Mouse (Mus musculus) brain, adult 10 weeks (tissue): Measurements from ENCODE around the gene Olfr1507. TPM values are rescaled to one million over a fixed set of nuclear protein-coding genes. Genes with fewer than 3 reads are reported as not detected.

Experiments
- polyA plus RNA-seq: library from polyadenylated mRNA; stranded (reverse); fragments of 350-450 nt; fragmentation: Illumina TruSeq; extraction: RNeasy Lipid Tissue Mini Kit (QIAGEN cat#74804); gene quantifications from one replicate; pipeline ENCODE4 v1.2.3, GENCODE M21; 2015; ENCODE audit warnings: low read depth, low replicate concordance

The Olfr1507 gene
- not detected for polyA plus RNA-seq

DNA sequence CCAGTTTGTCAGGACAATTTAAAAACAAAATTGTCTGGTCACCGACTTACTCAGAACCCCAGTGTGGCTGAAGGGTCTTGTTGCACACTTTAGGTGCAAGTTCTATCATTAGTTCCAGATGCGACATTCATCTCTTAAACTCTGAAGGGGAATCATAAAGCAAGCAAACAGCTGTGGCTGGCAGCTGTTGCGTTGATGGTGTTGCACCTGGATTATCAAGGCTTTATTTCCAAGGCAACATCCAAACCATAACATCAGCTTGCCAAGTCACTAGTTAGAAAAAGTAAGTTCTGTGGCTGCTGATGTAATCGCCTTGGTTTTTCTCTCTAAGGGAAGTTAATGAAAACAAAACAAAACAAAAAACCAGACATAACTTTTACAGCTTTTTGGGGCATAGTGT is at the start of gene Olfr1507:
Olfr1507 (minus strand) TSS at position 234 of the 400 bp plus-strand sequence.

GRCm38 (mm10) chr14:52467395-52467794 is 28.2 kb downstream of the Olfr1507 start, which contains the start of gene Olfr1508:
Gene Olfr1508, minus strand, starts transcription at chr14:52467495.

GRCm38 (mm10) chr14:52442690-52443089 is 52.9 kb downstream of the Olfr1507 start, which contains the start of gene Olfr1509:
Gene Olfr1509, plus strand, starts transcription at chr14:52442990.

Other genes starting within 250 kb of the Olfr1507 start
- gene Chd8, start 238.0 kb downstream of the Olfr1507 start, polyA plus RNA-seq, result 54.5 TPM
- 46.7 TPM for gene Tox4, start 216.6 kb downstream of the Olfr1507 start, polyA plus RNA-seq
- 35.5 TPM for gene Rab2b, start 216.2 kb downstream of the Olfr1507 start, polyA plus RNA-seq
- gene Mettl3, start 190.6 kb downstream of the Olfr1507 start, polyA plus RNA-seq, result 34.0 TPM
- 31.0 TPM for gene Sall2, start 167.0 kb downstream of the Olfr1507 start, polyA plus RNA-seq
- not detected for gene Olfr1513, start 139.3 kb downstream of the Olfr1507 start, polyA plus RNA-seq
- gene Olfr1512, start 116.6 kb downstream of the Olfr1507 start, polyA plus RNA-seq, result not detected
- gene Olfr1511, start 98.4 kb downstream of the Olfr1507 start, polyA plus RNA-seq, result not detected
- gene Olfr1510, start 81.4 kb downstream of the Olfr1507 start, polyA plus RNA-seq, result not detected
- gene Olfr1509, start 52.8 kb downstream of the Olfr1507 start, polyA plus RNA-seq, result not detected
- gene Olfr1508, start 28.3 kb downstream of the Olfr1507 start, polyA plus RNA-seq, result not detected